Mouse (Mus musculus): Measurements from ENCODE around the gene Thoc5.

Thoc5 gene

GRCm38 (mm10) chr11:4894848-4895816 lies at the start of gene Thoc5:
Gene Thoc5 (plus strand): TSS chr11:4895320.
- DNase-seq: peak; percentile 79

DNA sequence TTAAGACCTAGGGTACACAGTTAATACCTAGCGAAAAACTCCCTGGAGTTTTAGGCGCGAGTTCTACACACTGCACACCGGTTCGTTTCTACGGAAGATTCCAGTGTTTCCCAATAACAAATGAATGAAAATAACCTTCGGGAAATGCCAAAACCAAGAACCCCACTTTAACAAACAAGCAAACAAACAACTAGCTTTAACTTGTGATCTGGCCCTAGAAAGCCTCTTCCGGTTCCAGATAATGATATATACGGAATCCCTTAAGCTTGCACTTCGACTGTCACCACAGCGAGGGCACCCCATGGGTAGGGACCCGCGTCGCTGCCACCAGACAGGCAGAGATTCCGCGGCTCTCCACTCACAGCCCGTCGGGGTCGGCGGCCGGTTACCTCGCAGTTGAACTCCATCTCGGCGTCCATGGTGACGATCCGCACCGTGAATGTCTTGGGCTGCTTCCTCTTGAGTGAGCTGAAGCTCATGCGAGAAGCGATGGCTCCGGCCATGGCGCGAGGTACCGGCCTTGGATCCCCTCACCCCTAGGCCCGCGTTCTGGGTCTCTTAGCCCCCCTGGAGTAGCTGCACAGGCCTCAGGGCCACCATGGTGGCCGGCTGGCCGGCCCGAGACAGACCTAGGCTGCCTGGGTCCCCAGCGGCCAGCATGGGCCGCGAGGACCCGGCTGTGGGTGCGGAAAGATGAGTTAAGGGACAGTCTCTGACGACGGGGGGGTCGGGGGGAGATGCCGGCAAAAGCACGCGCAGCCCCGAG lies 46.5 kb upstream of the Thoc5 start:
- DNase-seq: peak; percentile 64

GRCm38 (mm10) chr11:4849258-4849943 lies 45.7 kb upstream of the Thoc5 start, which contains the start of gene Nf2:
Gene Nf2 (minus strand): TSS chr11:4849536.
- peak; percentile 95 for DNase-seq

GRCm38 (mm10) chr11:4850404-4850803 lies 44.7 kb upstream of the Thoc5 start:
- DNase-seq: no peak

DNA sequence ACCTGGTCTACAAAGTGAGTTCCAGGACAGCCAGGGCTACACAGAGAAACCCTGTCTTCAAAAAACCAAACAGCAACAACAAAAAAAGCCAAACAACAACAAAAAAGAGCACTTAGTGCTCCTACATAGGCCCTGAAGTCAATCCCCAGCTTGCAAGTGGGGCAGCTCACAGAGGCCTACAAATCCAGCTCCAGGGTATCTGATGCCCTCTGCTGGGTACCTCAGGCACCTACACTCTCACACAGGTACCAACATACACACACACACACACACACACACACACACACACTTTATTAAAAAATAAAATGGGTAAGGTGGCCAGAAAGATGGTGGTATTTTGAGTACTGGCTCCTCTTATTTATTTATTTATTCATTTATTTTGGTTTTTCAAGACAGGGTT lies 42.1 kb upstream of the Thoc5 start:
- DNase-seq: no peak

- DNase-seq: no peak
Observed at GRCm38 (mm10) chr11:4854181-4854580, 40.9 kb upstream of the Thoc5 start.

DNA sequence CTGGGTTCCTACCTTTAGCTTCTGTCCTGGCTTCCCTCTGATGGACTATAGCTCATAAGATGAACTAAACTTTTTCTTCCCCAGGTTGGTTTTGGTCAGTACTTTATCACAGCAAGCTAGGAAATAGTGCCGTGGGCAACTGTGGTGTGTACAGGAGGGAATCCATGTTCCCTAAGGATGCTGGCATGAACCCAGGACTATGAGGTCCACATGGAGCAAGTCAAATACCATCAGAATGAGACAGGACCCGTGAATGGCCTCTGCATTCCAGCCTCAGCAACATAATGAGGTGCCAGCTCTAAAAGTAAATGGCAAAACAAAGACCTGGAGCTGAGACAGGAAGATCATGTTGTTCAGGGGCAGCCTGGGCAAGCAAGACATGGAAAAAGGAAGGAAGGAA lies 36.7 kb upstream of the Thoc5 start:
- no peak for DNase-seq

GRCm38 (mm10) chr11:4860986-4861385 lies 34.1 kb upstream of the Thoc5 start:
- no peak for DNase-seq

GRCm38 (mm10) chr11:4861816-4862604 lies 33.1 kb upstream of the Thoc5 start:
- no peak for DNase-seq

GRCm38 (mm10) chr11:4862730-4863129 lies 32.4 kb upstream of the Thoc5 start:
- no peak for DNase-seq

DNA sequence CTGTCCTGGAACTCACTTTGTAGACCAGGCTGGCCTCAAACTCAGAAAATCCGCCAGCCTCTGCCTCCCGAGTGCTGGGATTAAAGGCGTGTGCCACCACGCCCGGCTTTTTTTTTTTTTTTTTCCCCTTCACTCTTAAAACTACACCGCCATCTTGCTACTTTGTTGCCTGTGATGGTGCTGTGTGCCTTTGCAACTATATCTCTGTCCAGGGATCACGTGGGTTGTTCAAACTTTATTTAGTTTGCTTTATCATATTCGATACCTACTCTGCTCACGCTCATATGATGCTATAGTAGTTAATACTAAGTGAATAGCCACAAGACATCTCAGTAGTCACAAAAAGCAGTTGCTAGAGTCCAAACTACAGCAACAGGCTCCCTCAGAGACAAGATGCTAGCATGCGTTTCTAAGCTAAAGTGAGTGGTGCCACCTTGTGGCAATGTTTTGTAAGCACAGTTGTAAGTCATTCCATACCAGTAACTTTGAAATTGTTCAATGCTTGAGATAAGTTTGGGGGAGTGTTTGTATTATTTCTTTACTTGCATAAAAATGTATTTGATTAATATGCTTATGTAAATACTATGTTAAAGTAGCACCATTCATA lies 29.4 kb upstream of the Thoc5 start:
- peak; percentile 70 for DNase-seq

- peak; percentile 92 for DNase-seq
Observed at GRCm38 (mm10) chr11:4873755-4874475, 21.2 kb upstream of the Thoc5 start, which contains the start of gene Nipsnap1. Gene Nipsnap1 (plus strand): TSS chr11:4873951.

DNA sequence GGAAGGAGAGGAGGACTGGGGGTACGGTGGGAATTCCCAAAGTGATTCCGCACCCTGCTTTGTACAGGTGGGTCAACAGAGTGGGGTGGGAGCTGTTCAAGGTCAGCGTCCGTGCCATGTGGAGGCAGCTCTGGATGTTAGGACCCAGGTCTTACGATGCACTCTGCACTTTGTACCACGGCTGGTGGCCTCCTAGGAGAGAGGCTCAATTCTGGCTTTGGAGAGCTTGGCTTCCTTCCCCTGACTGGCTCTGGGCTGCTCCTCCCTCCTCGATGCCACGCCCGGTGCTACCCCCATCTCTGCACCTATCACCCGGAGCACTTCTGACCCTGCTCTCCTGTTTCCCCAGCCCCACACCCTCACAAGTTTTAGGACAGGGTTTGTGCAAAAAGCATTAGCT lies 20.6 kb upstream of the Thoc5 start:
- DNase-seq: peak; percentile 12

DNA sequence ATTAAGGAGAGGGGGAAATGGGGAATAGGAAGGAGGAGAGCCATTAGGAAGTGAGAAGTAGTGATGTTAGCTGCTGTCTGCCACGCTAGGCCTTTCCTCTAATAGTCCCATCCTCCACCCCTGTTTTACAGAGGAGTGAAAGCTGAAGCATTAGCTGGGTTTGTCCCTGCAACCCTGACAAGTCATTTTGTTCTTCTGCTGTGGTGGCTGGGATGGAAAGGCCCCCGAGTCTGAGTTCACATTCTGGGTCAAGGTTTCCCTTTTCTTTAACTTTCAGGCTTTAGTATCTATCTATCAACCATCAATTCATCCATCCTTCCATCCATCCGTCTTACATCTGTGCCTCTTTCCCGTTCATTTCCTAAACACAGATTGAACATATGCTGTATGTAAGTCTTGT lies 14.0 kb upstream of the Thoc5 start:
- no peak for DNase-seq

DNA sequence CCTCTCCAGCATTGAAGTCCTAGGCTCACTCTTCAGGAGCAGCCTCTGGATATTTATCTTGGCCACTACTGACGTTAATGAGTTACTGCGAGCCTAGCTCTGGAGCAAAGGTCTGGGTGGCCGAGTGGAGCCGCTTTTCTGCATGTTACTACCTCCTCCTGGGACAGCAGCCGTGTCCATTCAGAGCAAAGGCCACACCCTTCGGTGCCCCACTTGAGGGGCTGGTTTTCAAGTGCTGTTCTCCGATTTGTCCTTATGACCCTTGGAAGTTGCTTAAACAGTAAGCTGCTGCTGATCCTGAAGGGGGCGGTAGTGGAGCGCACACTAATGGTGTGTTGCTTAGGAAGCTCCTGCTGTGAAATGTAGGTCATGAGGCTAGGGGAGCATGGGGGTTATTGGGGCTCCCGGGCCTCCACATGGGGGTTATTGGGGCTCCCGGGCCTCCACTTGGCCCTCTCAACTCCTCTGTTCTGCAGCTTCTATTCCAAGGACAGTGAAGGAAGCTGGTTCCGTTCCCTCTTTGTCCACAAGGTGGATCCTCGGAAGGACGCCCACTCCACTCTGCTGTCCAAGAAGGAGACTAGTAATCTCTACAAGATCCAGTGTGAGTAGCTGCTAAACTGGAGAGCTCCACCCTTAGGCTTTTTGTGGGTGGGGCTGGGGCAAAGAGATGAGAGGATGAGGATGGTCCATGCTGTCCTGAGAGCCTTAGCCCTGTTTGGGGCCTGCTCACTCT lies 12.1 kb upstream of the Thoc5 start:
- DNase-seq: peak; percentile 14

DNA sequence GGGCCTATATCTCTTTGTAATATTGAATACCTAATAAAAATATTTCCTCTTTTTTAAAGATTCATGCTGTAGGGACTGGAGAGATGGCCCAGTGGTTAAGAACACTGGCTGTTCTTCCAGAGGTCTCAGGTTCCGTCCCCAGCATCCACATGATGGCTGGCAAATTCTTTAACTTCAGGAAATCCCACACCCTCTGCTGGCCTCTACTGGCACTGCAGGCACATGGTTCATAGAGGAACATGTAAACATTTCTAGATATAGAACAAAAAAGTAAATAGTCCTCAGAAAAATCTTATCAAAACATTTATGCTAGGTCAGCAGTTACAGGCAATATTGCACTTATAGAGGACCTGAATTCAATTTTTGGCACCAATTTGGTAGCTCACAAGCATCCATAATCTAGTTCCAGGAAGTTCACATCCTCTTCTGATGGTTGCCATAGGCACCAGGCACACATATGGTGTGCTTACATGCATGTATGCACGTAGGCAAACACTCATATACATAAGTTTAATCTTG lies 9.7 kb upstream of the Thoc5 start:
- peak; percentile 71 for DNase-seq

GRCm38 (mm10) chr11:4886987-4887386 lies 8.1 kb upstream of the Thoc5 start:
- DNase-seq: no peak

GRCm38 (mm10) chr11:4900437-4900836 lies 5.3 kb downstream of the Thoc5 start:
- DNase-seq: no peak

DNA sequence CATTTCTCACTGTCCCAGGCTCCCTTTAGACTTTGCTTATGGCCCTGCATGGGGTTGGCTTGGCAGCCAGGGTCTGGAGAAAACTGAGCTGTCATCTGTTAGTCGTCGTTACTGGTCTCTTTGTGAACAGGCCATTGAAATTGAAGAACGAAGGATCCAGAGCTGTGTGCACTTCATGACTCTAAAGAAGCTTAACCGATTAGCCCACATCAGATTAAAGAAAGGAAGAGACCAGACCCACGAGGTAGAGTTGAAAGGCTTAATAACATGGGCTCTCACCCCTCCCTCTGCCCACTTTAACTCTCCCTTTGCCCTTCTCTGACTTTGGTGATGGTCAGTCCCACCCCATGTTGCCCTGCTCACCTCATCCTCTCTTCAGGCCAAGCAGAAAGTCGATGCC lies 6.8 kb downstream of the Thoc5 start:
- DNase-seq: no peak

GRCm38 (mm10) chr11:4906231-4906630 lies 11.1 kb downstream of the Thoc5 start:
- DNase-seq: no peak
